Mouse (Mus musculus) layer of hippocampus, adult 8-10 months (tissue): ENCODE measurements at regions not wholly inside any gene's neighbourhood (a gene's known extent, or its start where the extent isn't known, plus 50 kb on each side); places are given as distances from the start of the nearest gene placed in this dataset.
A peak's percentile ranks its signal among the peaks of the same experiment; 100 is the strongest.
"Not testable (repeated sequence)": the region's sequence is repeated elsewhere in the genome, so short reads cannot be mapped to it uniquely, and the experiment has no call there.

ENCODE experiments used
- DNase-seq, 2 experiments: peaks; one replicate each; pipeline ENCODE4 v3.0.0; 2022; ENCODE audit warnings: low spot score in 2 of 2

- no peak for DNase-seq
Measured at GRCm38 (mm10) chr11:22573166-22573565, 61.3 kb downstream of the Tmem17 start.

DNA sequence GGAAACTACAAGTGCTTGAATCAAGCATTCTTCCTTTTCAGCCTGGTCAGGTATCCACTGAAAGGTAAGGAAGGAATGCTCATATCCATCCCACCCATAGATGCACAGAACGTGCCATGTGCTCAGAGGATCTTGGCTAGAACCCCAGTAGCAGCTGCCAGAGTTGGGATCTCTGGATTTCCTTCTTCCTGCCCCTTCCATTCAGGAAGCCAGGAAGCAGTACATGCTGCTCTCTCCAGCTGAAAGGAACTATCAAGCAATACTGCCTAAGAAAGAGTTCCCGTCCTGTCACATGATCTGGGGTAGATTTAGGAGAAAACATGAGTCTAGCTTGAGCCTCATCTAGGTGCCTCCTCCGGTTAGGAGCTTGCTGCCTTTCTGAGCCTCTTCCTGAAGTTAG is 61.9 kb downstream of the Tmem17 start:
- DNase-seq = no peak

GRCm38 (mm10) chr11:22574506-22574905 is 62.6 kb downstream of the Tmem17 start:
- DNase-seq = no peak

GRCm38 (mm10) chr11:22584100-22584487 is 72.2 kb downstream of the Tmem17 start:
- no peak for DNase-seq

- peak; percentile 42 to 52 for DNase-seq
Measured at GRCm38 (mm10) chr11:22584488-22585158, 72.7 kb downstream of the Tmem17 start.

- peak; percentile 43 to 49 for DNase-seq
Measured at GRCm38 (mm10) chr11:22587691-22588241, 75.9 kb downstream of the Tmem17 start.

- no peak for DNase-seq
Measured at GRCm38 (mm10) chr11:22588546-22588945, 76.7 kb downstream of the Tmem17 start.

DNA sequence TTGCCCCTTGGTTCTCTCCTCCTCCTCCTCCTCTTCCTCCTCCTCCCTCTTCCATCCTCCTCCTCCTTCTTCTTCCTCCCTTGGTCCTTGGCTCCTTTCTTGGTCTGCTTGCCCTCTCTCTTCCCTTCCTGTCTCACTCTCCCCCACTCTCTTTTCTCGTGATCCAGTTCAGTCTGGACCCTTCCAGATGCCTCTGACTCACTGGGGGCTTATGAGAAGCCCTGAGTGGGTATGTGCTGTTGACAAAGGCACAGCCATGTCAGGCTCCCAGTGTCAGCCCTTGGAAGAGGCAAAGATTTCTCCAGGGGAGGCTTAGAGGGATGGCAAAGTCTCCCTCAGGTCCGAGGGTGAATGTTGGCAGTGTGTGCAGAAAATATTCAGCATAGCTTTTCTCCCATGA is 78.0 kb downstream of the Tmem17 start:
- no peak for DNase-seq

- DNase-seq = not testable (repeated sequence)
Measured at GRCm38 (mm10) chr11:22591050-22591449, 79.2 kb downstream of the Tmem17 start.

- no peak for DNase-seq
Measured at GRCm38 (mm10) chr11:22592706-22593105, 80.8 kb downstream of the Tmem17 start.

DNA sequence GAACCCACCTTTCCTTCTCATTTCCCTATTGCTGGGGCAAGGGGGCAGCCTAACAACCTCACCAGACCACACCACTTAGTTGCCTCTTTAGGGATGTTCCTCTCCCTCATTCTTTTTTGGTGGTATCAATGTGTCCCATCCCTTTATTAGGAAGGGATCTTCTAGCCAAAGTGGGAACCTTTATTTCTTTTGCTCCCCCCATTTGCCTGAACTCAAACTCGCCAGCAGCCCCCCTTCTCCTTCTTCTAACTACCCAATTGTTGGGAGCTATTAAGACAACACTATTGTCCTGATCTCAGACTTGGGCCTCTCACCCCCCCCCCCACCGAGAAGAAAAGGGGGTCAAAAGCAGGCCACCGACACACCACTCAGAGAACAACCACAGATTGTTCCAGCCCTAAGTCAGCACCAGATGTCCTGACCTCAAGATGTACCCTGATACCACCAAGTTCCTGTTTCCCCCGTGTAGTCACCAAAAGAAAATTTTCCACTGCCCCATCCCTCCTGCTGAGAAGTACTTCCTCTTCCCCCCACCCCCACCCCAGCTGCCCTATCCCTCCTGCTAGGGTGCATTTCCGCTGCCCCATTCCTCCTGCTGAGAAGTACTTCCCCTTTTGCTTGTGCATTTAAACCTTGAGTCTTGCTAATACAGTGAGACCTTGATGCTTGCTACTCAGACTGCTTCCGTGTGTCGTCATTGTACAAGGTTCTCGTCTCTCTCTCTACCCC is 84.4 kb downstream of the Tmem17 start:
- DNase-seq = no peak

GRCm38 (mm10) chr11:22596805-22597149 is 84.9 kb downstream of the Tmem17 start:
- no peak for DNase-seq

DNA sequence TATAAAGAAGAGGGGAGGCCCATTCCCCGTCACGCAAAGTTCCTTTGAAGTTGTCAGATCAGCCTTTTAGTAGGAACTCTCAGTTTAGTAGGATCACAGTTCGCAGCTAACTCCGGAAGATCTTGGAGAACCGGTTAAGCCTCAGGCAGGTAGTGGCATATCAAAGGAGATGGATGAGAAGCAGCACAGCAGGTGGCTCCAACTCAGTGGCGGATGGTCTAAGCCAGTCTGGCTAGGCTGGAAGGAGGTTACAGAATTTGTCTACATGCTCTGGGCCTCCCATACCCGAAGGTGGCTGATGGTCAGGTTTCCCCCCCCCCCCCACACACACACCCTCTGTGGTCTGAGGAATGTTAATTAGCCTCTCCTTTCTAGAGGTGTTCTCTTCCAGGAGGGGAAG is 88.5 kb downstream of the Tmem17 start:
- no peak for DNase-seq

- no peak for DNase-seq
Measured at GRCm38 (mm10) chr11:22601977-22602376, 90.1 kb downstream of the Tmem17 start.

GRCm38 (mm10) chr11:22602610-22603009 is 90.7 kb downstream of the Tmem17 start:
- no peak for DNase-seq

DNA sequence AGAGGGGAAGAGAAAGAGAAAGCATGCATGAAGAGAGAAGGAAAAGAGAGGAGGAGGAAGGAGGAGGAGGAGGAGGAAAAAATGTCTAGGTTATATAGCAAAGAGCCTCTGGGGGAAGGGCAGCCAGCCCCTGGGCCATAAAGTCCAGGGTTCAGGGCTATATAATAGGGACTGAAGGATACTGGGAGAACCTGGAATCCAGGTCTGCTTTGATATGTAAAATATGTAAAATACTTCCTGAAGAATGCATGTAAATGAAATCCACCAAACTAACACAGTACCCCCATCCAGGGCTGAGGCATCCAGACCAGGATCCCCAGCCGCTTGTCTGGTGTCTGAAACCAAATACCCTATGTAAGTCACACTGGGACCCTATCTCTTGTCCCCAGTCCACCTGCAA is 91.5 kb downstream of the Tmem17 start:
- DNase-seq = no peak

GRCm38 (mm10) chr11:22606380-22606779 is 94.5 kb downstream of the Tmem17 start:
- DNase-seq = no peak

DNA sequence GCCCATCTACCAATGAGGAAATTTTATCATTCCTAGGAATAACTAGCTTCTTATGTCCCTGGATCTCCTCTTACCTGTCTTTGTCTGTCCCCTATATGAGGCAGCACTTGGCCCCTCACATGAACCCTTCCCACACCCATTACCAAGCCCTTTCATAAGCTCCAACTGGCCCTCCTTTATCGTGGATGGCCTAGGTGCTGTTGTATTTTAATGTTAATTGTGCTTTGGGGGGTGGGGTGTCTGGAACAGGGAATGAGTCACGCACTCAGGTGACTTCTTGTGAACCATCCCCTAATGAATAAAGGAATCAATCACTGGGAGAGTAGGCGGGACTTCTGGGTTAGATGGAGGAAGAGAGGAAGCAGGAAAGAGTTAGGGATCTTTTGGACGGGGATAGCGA is 95.8 kb downstream of the Tmem17 start:
- DNase-seq = no peak

- DNase-seq = no peak
Measured at GRCm38 (mm10) chr11:22608945-22609344, 97.1 kb downstream of the Tmem17 start.

DNA sequence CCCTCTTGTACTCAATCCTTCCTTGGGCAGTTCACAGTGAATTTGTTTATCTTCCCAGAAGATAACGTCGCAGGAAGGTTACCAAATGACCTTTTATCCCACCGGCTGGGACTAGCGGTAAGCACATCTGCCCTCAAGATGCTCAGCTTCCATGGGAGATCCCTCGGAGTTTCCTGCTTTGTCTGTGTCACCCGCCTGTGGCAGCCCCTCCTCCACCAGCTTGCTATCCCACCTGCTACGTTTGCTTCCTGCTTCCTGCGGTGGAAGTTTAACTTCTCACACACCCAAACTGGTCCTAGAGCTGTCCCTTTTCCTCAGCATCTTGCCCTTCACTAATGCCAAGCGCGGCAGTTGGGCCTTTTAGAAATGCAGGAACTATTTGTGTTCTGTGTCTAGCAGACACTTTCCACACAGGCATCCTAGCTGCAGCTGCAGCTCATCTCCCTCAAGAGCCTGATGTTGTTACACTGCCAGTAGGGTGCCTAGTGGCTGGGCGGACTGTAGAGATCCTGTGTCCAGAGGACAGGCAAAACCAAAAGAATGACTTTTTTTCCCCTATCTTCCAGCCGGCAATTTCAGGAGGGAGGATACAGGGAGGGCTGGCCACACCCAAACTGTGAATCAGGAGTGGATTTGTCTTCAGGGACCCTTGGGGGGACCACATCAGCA is 98.7 kb downstream of the Tmem17 start:
- DNase-seq = no peak

GRCm38 (mm10) chr11:22611102-22611869 is 99.4 kb downstream of the Tmem17 start:
- no peak for DNase-seq

- DNase-seq = no peak
Measured at GRCm38 (mm10) chr11:22613500-22613899, 101.6 kb downstream of the Tmem17 start.
